Mouse (Mus musculus) heart, embryonic 12.5 days (tissue): ENCODE results near the gene Xrcc5. TPM values are rescaled to one million over a fixed set of nuclear protein-coding genes. Genes with fewer than 3 reads are reported as not detected.

Experiments used
- ATAC-seq: fragments of 200-750 bp; cut with Nextera tagmentation; 2 replicates; pipeline ENCODE4 v1.8.0; 2017; ENCODE audit warnings: moderate TSS enrichment, moderate library complexity; ENCODE audit not compliant: insufficient number of reproducible peaks, low FRiP score
- H3K27ac ChIP-seq: fragments of 300-500 bp; sonication (generic); 2 replicates; pipeline ENCODE4 v1.5.1; 2016; ENCODE audit warnings: mild to moderate bottlenecking, moderate library complexity; ENCODE audit not compliant: poor library complexity, severe bottlenecking
- H3K27me3 ChIP-seq: fragments of 300-500 bp; sonication (generic); replicated peaks from 2 replicates; pipeline ENCODE4 v1.6.1; 2016; ENCODE audit warnings: mild to moderate bottlenecking, moderate library complexity
- H3K36me3 ChIP-seq: fragments of 300-500 bp; sonication (generic); 2 replicates; pipeline ENCODE4 v1.6.1; 2016; ENCODE audit warnings: mild to moderate bottlenecking, moderate library complexity
- H3K4me1 ChIP-seq: fragments of 300-500 bp; sonication (generic); replicated peaks from 2 replicates; pipeline ENCODE4 v1.6.1; 2016; ENCODE audit warnings: mild to moderate bottlenecking
- H3K4me2 ChIP-seq: fragments of 300-500 bp; sonication (generic); 2 replicates; pipeline ENCODE4 v1.6.1; 2016; ENCODE audit warnings: mild to moderate bottlenecking, moderate library complexity
- H3K4me3 ChIP-seq: fragments of 300-500 bp; sonication (generic); 2 replicates; pipeline ENCODE4 v1.5.1; 2016; ENCODE audit warnings: mild to moderate bottlenecking
- H3K9ac ChIP-seq: fragments of 300-500 bp; sonication (generic); 2 replicates; pipeline ENCODE4 v1.6.1; 2016; ENCODE audit warnings: mild to moderate bottlenecking, moderate library complexity
- H3K9me3 ChIP-seq: fragments of 300-500 bp; sonication (generic); replicated peaks from 2 replicates; pipeline ENCODE4 v1.6.1; 2016; ENCODE audit warnings: mild to moderate bottlenecking, moderate library complexity
- WGBS: fragments of 180-500 bp; shearing (Covaris S2); methylation state at CpG from one replicate; pipeline ENCODE4 v1.1.7; 2016; 5-methylcytosine and 5-hydroxymethylcytosine counted together
- polyA plus RNA-seq: library from polyadenylated mRNA; unstranded; fragments of >200 nt; fragmentation: Nextera tagmentation; extraction: Ambion mirVana; gene quantifications from 2 replicates; pipeline ENCODE4 v1.2.1, GENCODE M21; 2016

The Xrcc5 gene
- polyA plus RNA-seq, 1 experiment from 2014 or later = 20.5 TPM

DNA sequence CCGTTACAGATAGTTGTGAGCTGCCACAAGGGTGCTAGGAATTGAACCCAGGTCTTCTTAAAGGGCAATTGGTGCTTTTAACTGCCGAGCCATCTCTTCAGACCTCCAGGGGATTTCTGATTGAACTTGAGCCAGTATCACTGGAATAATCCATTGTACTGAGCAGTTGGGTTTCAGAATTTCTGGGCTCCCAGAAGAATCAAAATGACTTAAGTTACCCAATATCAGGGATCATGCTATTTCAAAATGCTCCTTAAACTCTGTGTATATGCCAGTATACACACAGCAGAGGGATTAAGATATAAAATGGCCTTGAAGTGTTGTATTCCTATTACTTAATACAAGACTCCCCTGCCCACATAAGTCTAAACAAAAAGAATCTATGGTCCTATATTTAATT is 15.3 kb upstream of the Xrcc5 start:
- no peak overlapping the region for H3K4me3 ChIP-seq
- H3K27me3 ChIP-seq = no peaks in the 10 kb centered on the region
- no peak overlapping the region for H3K27ac ChIP-seq
- no peaks in the 10 kb centered on the region for H3K4me1 ChIP-seq
- WGBS = 73% methylated on average over 2 of the region's 2 CpGs
- H3K9ac ChIP-seq = no peak overlapping the region
- H3K4me2 ChIP-seq = no peak overlapping the region
- no peaks in the 10 kb centered on the region for H3K9me3 ChIP-seq
- ATAC-seq = no peak
- no peaks in the 10 kb centered on the region for H3K36me3 ChIP-seq

DNA sequence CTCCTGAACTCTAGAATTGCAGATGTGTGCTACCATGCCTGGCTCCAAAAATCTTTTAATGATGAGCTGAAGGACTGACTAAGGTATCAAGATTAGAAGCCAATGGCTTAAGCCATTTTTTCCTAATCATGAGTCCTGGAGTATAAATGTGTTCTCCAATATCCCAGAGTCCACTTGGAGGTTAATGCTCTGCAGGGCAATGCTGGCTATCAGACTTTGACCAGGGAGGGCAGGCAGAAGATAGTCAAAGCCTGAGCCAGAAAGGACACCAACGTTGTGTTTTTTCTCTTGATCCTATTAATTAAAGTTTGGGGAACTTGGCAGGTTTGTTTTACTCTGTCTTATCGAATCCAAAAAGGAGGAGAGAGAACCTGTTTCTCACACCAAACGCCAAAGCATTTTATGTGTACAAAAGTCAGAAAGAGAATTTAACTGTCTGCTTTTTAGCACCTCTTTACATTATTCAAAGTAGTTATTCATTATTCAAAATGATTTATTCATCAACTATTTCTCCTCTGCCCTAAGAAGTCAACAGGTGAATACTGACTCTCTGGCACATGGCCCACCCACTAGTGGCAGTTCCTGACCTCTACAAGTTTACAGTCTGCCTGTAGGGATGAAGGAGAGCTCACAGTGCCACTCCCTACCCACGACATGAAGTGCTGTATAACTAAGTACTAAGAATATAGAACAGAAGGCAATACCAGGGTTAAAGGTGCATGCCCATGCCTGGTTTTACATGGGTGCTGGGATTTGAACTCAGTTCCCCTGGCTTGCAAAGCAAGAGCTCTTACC is 13.2 kb upstream of the Xrcc5 start:
- Histone ChIP-seq H3K27ac (no peak overlapping the region), H3K9ac (no peak overlapping the region), H3K36me3 (no peaks in the 10 kb centered on the region), H3K4me2 (no peak overlapping the region), H3K9me3 (no peaks in the 10 kb centered on the region), H3K4me1 (no peaks in the 10 kb centered on the region), H3K27me3 (no peaks in the 10 kb centered on the region), H3K4me3 (no peak overlapping the region)
- 60% methylated on average over 4 of the region's 4 CpGs for WGBS
- ATAC-seq = no peak

DNA sequence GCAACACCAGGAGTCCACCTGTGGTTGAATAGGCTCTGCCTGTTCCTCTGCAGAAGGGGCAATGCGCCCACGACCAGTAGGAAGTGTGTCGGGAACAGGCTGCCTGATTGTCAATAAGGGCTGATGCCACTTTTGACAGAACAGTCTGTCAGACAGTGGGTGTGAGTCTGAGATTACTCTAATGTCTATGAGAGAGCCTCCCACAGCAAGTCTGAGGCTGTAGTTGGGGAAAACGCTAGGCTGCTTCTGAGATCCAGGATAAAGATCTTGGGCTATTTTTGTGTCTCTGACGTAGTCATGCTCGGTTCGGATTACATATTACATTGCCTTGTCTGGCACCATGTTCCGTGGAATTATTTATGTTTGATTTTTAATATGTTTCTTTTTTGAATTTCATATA is 11.5 kb upstream of the Xrcc5 start:
- Histone ChIP-seq H3K27ac (no peak overlapping the region), H3K9ac (no peak overlapping the region), H3K4me1 (no peaks in the 10 kb centered on the region), H3K27me3 (no peaks in the 10 kb centered on the region), H3K4me3 (no peak overlapping the region), H3K9me3 (no peaks in the 10 kb centered on the region), H3K36me3 (no peaks in the 10 kb centered on the region), H3K4me2 (no peak overlapping the region)
- no peak for ATAC-seq
- 72% methylated on average over 8 of the region's 8 CpGs for WGBS

GRCm38 (mm10) chr1:72301845-72302244 is 5.4 kb upstream of the Xrcc5 start:
- H3K4me1 ChIP-seq = no peaks in the 10 kb centered on the region
- H3K36me3 ChIP-seq = no peaks in the 10 kb centered on the region
- no peak overlapping the region for H3K9ac ChIP-seq
- no peaks in the 10 kb centered on the region for H3K9me3 ChIP-seq
- H3K27me3 ChIP-seq = no peaks in the 10 kb centered on the region
- no peak overlapping the region for H3K27ac ChIP-seq
- H3K4me3 ChIP-seq = no peak overlapping the region
- H3K4me2 ChIP-seq = no peak overlapping the region
- no peak for ATAC-seq
- 65% methylated on average over 1 of the region's 1 CpGs for WGBS

DNA sequence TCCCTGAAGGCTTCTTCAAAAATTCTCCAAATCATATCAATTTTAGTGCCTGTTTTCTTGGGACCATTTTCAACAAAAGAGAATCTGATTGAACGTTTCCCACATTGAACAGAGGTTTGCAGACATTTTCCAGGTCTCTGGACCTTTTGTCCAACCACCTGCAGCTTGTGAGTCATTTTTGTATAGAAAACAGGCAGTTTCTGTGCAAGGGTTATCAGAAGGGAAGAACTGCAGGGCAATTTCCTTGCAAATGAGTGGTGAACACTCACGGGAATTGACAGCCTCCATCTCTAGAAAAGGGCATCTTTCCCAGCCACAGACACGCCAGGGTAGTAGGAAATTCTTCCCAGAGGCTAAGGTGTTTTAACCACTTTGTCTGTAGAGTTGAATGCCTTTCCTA is 980 bp upstream of the Xrcc5 start:
- no peaks in the 10 kb centered on the region for H3K36me3 ChIP-seq
- ATAC-seq = no peak
- no peak overlapping the region for H3K9ac ChIP-seq
- no peaks in the 10 kb centered on the region for H3K27me3 ChIP-seq
- no peak overlapping the region for H3K27ac ChIP-seq
- no peaks in the 10 kb centered on the region for H3K9me3 ChIP-seq
- peak overlapping the region; percentile 81 for H3K4me2 ChIP-seq
- WGBS = 56% methylated on average over 3 of the region's 3 CpGs
- H3K4me1 ChIP-seq = no peaks in the 10 kb centered on the region
- H3K4me3 ChIP-seq = no peak overlapping the region

GRCm38 (mm10) chr1:72306679-72307181 is 491 bp upstream of the Xrcc5 start:
- no peaks in the 10 kb centered on the region for H3K9me3 ChIP-seq
- no peaks in the 10 kb centered on the region for H3K4me1 ChIP-seq
- H3K27ac ChIP-seq = peak overlapping the region; percentile 63
- no peaks in the 10 kb centered on the region for H3K27me3 ChIP-seq
- H3K9ac ChIP-seq = peak overlapping the region; percentile 72
- no peaks in the 10 kb centered on the region for H3K36me3 ChIP-seq
- H3K4me2 ChIP-seq = peak overlapping the region; percentile 81
- WGBS = 3% methylated on average over 11 of the region's 11 CpGs
- ATAC-seq = peak; percentile 84
- peak overlapping the region; percentile 67 for H3K4me3 ChIP-seq

- H3K27ac ChIP-seq = no peak overlapping the region
- peaks cover 9% of the 10 kb centered on the region; the same call in 1 of the 2 replicates for H3K36me3 ChIP-seq
- WGBS = 62% methylated on average over 4 of the region's 4 CpGs
- no peak for ATAC-seq
- no peak overlapping the region for H3K4me2 ChIP-seq
- no peaks in the 10 kb centered on the region for H3K4me1 ChIP-seq
- H3K4me3 ChIP-seq = no peak overlapping the region
- H3K9ac ChIP-seq = no peak overlapping the region
- no peaks in the 10 kb centered on the region for H3K9me3 ChIP-seq
- peaks cover 1% of the 10 kb centered on the region for H3K27me3 ChIP-seq
Observed at GRCm38 (mm10) chr1:72308919-72309318, 1.7 kb downstream of the Xrcc5 start.

DNA sequence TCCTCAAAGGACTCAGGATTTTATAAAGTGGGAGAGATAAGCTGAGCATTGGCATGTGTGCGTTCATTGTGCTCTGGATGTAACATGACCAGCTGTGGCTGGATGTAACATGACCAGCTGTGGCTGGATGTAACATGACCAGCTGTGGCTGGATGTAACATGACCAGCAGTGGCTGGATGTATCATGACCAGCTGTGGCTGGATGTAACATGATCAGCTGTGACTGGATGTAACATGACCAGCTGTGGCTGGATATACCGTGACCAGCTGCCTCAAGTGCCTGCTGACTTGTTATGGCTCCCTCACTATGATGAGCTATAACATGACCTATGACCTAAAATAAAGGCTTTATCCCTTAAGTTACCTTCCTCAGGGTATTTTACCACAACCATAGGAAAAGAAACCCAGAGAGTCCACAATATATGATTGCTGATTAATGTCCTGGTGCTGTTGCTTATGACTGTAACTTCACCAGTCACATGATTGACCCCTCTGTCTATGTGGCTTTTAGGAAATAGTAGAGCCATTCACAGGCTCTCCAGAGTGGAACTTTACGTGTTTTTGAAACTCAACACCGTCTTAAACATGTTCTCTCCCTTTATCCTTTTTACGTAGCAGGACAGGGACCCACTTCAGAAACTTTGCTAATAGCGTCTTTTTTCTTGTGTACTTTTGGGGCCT is 2.7 kb downstream of the Xrcc5 start:
- Histone ChIP-seq H3K9ac (no peak overlapping the region), H3K27ac (no peak overlapping the region), H3K9me3 (no peaks in the 10 kb centered on the region), H3K4me1 (no peaks in the 10 kb centered on the region), H3K36me3 (peaks cover 9% of the 10 kb centered on the region; the same call in 1 of the 2 replicates), H3K27me3 (peaks cover 7% of the 10 kb centered on the region), H3K4me3 (no peak overlapping the region), H3K4me2 (no peak overlapping the region)
- ATAC-seq = no peak
- WGBS = 80% methylated on average over 6 of the region's 6 CpGs

DNA sequence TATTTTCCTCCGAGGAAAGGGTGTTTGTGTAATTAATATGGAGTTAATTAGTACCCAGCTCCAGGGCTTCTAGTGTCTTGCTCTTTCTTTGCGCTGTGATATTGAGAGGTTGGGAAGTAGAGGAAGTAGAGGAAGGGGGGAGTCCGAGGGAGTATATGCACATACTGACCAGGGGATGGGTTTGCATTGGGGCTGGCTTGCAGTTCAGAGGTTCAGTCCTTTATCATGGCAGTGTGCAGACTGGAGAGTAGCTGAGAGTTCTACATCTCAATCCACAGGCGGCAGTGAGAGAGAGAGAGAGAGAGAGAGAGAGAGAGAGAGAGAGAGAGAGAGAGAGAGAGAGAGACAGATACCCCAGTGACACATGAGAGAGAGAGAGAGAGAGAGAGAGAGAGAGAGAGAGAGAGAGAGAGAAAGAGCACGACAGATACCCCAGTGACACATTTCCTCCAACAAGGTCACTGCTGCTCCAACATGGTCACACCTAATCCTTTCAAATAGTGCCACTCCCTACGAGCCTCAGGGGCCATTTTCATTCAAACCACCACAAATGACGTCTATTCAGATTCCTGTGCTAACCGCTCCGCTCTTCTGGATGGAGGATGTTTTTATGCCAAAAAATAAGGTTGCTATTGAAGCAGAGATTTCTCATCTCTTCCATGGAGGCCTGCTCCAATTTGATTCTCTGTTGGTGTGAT is 5.6 kb downstream of the Xrcc5 start:
- no peak for ATAC-seq
- 86% methylated on average over 9 of the region's 9 CpGs for WGBS
- Histone ChIP-seq H3K4me1 (no peaks in the 10 kb centered on the region), H3K27ac (no peak overlapping the region), H3K9me3 (no peaks in the 10 kb centered on the region), H3K27me3 (peaks cover 17% of the 10 kb centered on the region), H3K9ac (no peak overlapping the region), H3K4me3 (no peak overlapping the region), H3K4me2 (no peak overlapping the region), H3K36me3 (peaks cover 20% of the 10 kb centered on the region; the same call in 1 of the 2 replicates)

DNA sequence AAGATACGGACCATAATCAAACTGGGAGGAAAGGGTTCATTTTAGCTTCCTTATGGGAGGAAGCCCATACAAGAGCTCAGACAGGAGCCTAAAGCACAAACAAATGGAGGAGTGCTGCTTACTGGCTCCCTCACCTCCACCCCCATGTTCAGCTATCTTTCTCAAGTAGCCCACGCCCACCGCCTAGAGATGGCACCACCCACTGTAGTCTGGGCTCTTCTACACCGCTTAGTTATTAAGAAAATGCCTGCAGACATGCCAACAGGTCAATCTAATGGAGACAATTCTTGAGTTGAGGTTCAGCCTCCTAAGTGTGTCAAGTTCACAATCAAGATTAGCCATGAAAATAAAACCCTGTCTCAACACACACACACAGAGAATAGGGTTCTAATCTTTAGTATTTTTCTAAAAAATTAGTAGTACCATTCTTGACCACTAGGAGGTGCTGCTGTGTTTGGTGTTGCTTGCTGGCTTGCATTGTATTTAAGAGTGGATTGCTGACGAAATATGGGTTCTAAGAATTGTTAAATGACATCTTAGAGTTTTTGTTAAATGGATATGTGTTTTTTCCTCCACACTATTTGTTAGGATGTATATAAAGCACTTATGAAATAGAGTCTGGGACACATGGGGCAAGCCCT is 6.3 kb downstream of the Xrcc5 start:
- peaks cover 20% of the 10 kb centered on the region; the same call in 1 of the 2 replicates for H3K36me3 ChIP-seq
- 74% methylated on average over 5 of the region's 5 CpGs for WGBS

DNA sequence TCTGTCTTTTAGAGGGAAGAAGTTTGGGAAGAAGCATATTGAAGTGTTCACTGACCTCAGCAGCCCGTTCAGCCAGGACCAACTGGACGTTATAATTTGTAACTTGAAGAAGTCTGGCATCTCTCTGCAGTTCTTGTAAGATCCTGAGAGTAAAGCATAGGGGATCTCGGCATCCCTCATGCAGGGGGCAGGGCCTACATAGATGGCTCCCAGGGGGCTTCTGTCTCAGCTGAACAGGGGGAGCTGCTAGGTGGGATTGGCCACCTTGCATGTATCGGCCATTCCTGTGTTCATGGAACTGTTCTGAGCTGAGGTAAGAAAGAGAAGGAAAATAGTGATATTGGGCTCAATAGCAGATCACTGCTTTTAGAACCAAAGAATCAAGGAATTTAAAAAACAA is 8.2 kb downstream of the Xrcc5 start:
- Histone ChIP-seq H3K4me3 (no peak overlapping the region), H3K36me3 (peaks cover 34% of the 10 kb centered on the region), H3K4me2 (no peak overlapping the region), H3K9me3 (no peaks in the 10 kb centered on the region), H3K9ac (no peak overlapping the region), H3K4me1 (no peaks in the 10 kb centered on the region), H3K27ac (no peak overlapping the region), H3K27me3 (peaks cover 40% of the 10 kb centered on the region)
- no peak for ATAC-seq
- WGBS = 82% methylated on average over 4 of the region's 4 CpGs

More for the DNA sequence above, 6.3 kb downstream of the Xrcc5 start:
- no peak overlapping the region for H3K4me2 ChIP-seq
- H3K4me1 ChIP-seq = no peaks in the 10 kb centered on the region
- H3K9ac ChIP-seq = no peak overlapping the region
- ATAC-seq = no peak
- peaks cover 23% of the 10 kb centered on the region for H3K27me3 ChIP-seq
- H3K9me3 ChIP-seq = no peaks in the 10 kb centered on the region
- no peak overlapping the region for H3K27ac ChIP-seq
- H3K4me3 ChIP-seq = no peak overlapping the region
